Mouse (Mus musculus): ENCODE data around the gene Adgrf1. TPM values are rescaled to one million over a fixed set of nuclear protein-coding genes. Genes with fewer than 3 reads are reported as not detected.

The Adgrf1 gene
- polyA plus RNA-seq, 1 experiment from 2014 or later, result not detected

GRCm38 (mm10) chr17:43277223-43277622 lies 7.1 kb downstream of the Adgrf1 start:
- Histone ChIP-seq H3K27me3 (ENCODE audit: poor library complexity, severe bottlenecking) (no peaks in the 10 kb centered on the region), H3K9me3 (no peaks in the 10 kb centered on the region), H3K36me3 (replicated peaks) (no peaks in the 10 kb centered on the region), H3K4me3 (no peak overlapping the region), H3K4me1 (no peaks in the 10 kb centered on the region), H3K27ac (no peak overlapping the region)
- no peak for DNase-seq (ENCODE audit: extremely low spot score, low spot score)
- 85% methylated on average over 4 of the region's 4 CpGs for WGBS

DNA sequence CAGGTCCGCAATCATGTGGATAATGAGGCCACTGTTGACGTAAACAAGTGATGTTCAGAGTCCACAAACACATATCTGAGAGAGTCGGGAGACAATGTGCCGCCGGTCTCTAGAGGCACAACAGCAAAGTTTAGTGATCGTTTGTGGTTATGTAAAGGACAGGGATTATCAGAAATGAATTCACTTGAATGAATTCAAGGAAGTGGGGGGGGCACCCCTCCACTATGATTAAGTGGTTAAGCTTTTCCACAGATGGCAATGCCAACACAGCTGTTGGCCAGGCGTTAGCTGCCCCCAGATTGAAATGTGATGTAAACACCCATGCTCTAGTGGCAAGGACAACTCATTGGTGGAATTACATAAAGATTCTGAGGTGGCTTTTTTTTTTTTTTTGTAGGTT lies 9.5 kb downstream of the Adgrf1 start:
- Histone ChIP-seq H3K4me3 (no peak overlapping the region), H3K4me1 (no peaks in the 10 kb centered on the region), H3K27me3 (ENCODE audit: poor library complexity, severe bottlenecking) (no peaks in the 10 kb centered on the region), H3K27ac (no peak overlapping the region), H3K9me3 (no peaks in the 10 kb centered on the region), H3K36me3 (replicated peaks) (no peaks in the 10 kb centered on the region)
- DNase-seq (ENCODE audit: extremely low spot score, low spot score), result no peak
- 90% methylated on average over 7 of the region's 7 CpGs for WGBS

- DNase-seq (ENCODE audit: extremely low spot score, low spot score), result no peak
- no peaks in the 10 kb centered on the region for H3K36me3 ChIP-seq (replicated peaks)
- no peaks in the 10 kb centered on the region for H3K4me1 ChIP-seq
- 90% methylated on average over 4 of the region's 4 CpGs for WGBS
- no peaks in the 10 kb centered on the region for H3K9me3 ChIP-seq
- H3K4me3 ChIP-seq, result no peak overlapping the region
- no peaks in the 10 kb centered on the region for H3K27me3 ChIP-seq (ENCODE audit: poor library complexity, severe bottlenecking)
- H3K27ac ChIP-seq, result no peak overlapping the region
Measured at GRCm38 (mm10) chr17:43282353-43282752, 12.2 kb downstream of the Adgrf1 start.

- no peak overlapping the region for H3K4me3 ChIP-seq
- no peaks in the 10 kb centered on the region for H3K4me1 ChIP-seq
- no peaks in the 10 kb centered on the region for H3K27me3 ChIP-seq (ENCODE audit: poor library complexity, severe bottlenecking)
- no peak for DNase-seq (ENCODE audit: extremely low spot score, low spot score)
- no peaks in the 10 kb centered on the region for H3K36me3 ChIP-seq (replicated peaks)
- 82% methylated on average over 5 of the region's 5 CpGs for WGBS
- no peak overlapping the region for H3K27ac ChIP-seq
- H3K9me3 ChIP-seq, result no peaks in the 10 kb centered on the region
Measured at GRCm38 (mm10) chr17:43282828-43283227, 12.7 kb downstream of the Adgrf1 start.

DNA sequence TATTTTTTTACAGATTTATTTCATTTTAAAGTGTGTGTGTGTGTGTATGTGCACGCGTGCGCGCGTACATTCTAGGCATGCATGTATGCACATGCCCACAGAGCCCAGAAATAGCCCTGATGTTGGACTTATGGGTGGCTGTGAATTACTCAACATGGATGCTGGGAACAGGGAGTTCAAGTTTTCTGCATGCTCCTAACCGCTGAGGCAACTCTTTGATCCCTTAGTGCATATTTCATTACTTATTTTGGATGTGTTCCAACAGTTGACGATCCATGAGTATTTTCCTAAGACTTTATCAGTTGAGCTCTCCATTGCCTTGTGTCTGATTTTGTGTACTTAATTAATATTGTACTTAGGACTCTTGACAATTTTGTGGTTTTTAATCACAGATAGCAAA lies 29.4 kb downstream of the Adgrf1 start:
- no peak overlapping the region for H3K4me3 ChIP-seq
- H3K27me3 ChIP-seq (ENCODE audit: poor library complexity, severe bottlenecking), result no peaks in the 10 kb centered on the region
- H3K4me1 ChIP-seq, result no peaks in the 10 kb centered on the region
- no peak overlapping the region for H3K27ac ChIP-seq
- WGBS, result 98% methylated on average over 7 of the region's 7 CpGs
- no peaks in the 10 kb centered on the region for H3K36me3 ChIP-seq (replicated peaks)
- DNase-seq (ENCODE audit: extremely low spot score, low spot score), result no peak
- H3K9me3 ChIP-seq, result no peaks in the 10 kb centered on the region

GRCm38 (mm10) chr17:43325986-43326671 lies 56.0 kb downstream of the Adgrf1 start:
- WGBS, result 50% methylated on average over 7 of the region's 7 CpGs
- no peaks in the 10 kb centered on the region for H3K27me3 ChIP-seq (ENCODE audit: poor library complexity, severe bottlenecking)
- H3K36me3 ChIP-seq (replicated peaks), result no peaks in the 10 kb centered on the region
- peak overlapping the region; percentile 89 for H3K27ac ChIP-seq
- peak overlapping the region; percentile 53 for H3K4me3 ChIP-seq
- peaks cover 20% of the 10 kb centered on the region for H3K4me1 ChIP-seq
- 0 out of 2 replicates have a peak, but pooled peaks cover 3% of the 10 kb centered on the region for H3K9me3 ChIP-seq
- no peak for DNase-seq (ENCODE audit: extremely low spot score, low spot score)

GRCm38 (mm10) chr17:43326726-43327700 lies 56.9 kb downstream of the Adgrf1 start:
- WGBS, result 6% methylated on average over 29 of the region's 29 CpGs
- Histone ChIP-seq H3K36me3 (replicated peaks) (no peaks in the 10 kb centered on the region), H3K4me3 (peak overlapping the region; percentile 53), H3K27me3 (ENCODE audit: poor library complexity, severe bottlenecking) (no peaks in the 10 kb centered on the region), H3K27ac (peak overlapping the region; percentile 89), H3K9me3 (0 out of 2 replicates have a peak, but pooled peaks cover 3% of the 10 kb centered on the region), H3K4me1 (peaks cover 20% of the 10 kb centered on the region)
- peak; percentile 81 for DNase-seq (ENCODE audit: extremely low spot score, low spot score)

DNA sequence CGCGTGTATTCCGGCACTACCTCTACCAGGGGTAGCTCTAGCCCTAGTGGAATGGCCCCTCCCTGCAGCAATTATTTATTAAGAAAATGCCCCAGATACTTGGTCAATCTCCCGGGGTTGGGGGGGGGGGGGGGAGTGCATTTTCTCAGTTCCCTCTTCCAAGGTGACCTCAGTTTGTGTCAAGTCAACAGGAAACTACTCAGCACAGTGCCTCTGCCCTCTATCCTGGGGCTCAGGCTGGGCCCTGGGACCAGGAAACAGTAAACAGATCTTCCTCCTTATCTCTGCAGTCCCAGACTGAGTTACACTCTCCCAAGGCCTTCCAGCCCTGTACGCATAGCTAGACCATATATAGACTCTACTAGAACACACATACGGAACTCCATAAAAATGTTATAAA lies 57.7 kb downstream of the Adgrf1 start:
- H3K4me3 ChIP-seq, result no peak overlapping the region
- no peaks in the 10 kb centered on the region for H3K27me3 ChIP-seq (ENCODE audit: poor library complexity, severe bottlenecking)
- no peak for DNase-seq (ENCODE audit: extremely low spot score, low spot score)
- 0 out of 2 replicates have a peak, but pooled peaks cover 3% of the 10 kb centered on the region for H3K9me3 ChIP-seq
- no peaks in the 10 kb centered on the region for H3K36me3 ChIP-seq (replicated peaks)
- peak overlapping the region; percentile 89 for H3K27ac ChIP-seq
- peaks cover 28% of the 10 kb centered on the region for H3K4me1 ChIP-seq
- 71% methylated on average over 6 of the region's 6 CpGs for WGBS

GRCm38 (mm10) chr17:43329216-43329615 lies 59.1 kb downstream of the Adgrf1 start:
- Histone ChIP-seq H3K9me3 (no peaks in the 10 kb centered on the region), H3K36me3 (replicated peaks) (no peaks in the 10 kb centered on the region), H3K4me3 (no peak overlapping the region), H3K4me1 (peaks cover 30% of the 10 kb centered on the region), H3K27ac (no peak overlapping the region), H3K27me3 (ENCODE audit: poor library complexity, severe bottlenecking) (no peaks in the 10 kb centered on the region)
- no peak for DNase-seq (ENCODE audit: extremely low spot score, low spot score)
- WGBS, result 88% methylated on average over 4 of the region's 4 CpGs

GRCm38 (mm10) chr17:43329761-43330183 lies 59.6 kb downstream of the Adgrf1 start:
- WGBS, result 87% methylated on average over 7 of the region's 7 CpGs

DNA sequence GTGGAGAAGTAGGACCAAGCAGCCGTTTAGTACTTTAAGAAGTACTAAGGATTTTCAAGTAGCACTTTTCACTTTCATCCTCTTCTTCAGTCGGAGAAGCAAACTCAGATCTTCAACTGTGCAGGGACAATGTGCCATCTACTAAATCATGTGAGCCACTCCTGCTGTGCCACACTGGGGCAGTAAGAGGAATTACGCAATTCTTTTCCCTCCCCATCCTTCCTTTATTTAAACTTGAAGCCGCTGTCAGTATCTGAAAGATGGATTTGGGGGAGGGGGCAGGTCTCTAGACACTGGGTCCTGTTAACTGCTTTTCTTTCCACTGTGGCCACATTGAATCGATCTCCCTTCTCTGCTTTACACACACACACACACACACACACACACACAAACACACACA lies 62.6 kb downstream of the Adgrf1 start:
- Histone ChIP-seq H3K27ac (no peak overlapping the region), H3K4me1 (peaks cover 11% of the 10 kb centered on the region), H3K36me3 (replicated peaks) (no peaks in the 10 kb centered on the region), H3K27me3 (ENCODE audit: poor library complexity, severe bottlenecking) (no peaks in the 10 kb centered on the region), H3K4me3 (no peak overlapping the region), H3K9me3 (no peaks in the 10 kb centered on the region)
- whole genome bisulfite sequencing, result 59% methylated on average over 5 of the region's 5 CpGs
- DNase-seq (ENCODE audit: extremely low spot score, low spot score), result no peak

More at GRCm38 (mm10) chr17:43329761-43330183, 59.6 kb downstream of the Adgrf1 start:
- no peaks in the 10 kb centered on the region for H3K9me3 ChIP-seq
- no peak overlapping the region for H3K4me3 ChIP-seq
- H3K4me1 ChIP-seq, result peaks cover 30% of the 10 kb centered on the region
- no peak overlapping the region; the same call in 1 of the 2 replicates for H3K27ac ChIP-seq
- DNase-seq (ENCODE audit: extremely low spot score, low spot score), result no peak
- no peaks in the 10 kb centered on the region for H3K36me3 ChIP-seq (replicated peaks)
- no peaks in the 10 kb centered on the region for H3K27me3 ChIP-seq (ENCODE audit: poor library complexity, severe bottlenecking)

DNA sequence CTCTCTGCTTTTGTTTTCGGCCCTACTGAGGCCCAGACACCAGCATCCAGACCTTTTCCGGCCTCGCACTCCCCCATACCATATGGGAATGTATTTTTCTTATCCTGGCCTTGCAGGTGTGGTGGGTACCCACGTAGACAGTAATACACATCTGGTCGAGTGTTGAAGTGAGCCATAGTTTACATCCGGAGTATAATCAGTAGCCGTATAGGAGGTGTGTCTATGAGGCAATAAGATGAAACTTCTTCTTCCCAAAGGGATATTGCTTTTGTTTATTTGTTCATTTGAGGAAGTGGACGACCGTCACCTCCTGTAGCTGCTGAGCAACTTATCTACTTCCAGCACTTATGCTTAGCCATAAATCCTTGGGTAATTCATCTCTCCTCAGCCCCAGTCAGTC lies 63.9 kb downstream of the Adgrf1 start:
- H3K4me3 ChIP-seq, result no peak overlapping the region
- peaks cover 10% of the 10 kb centered on the region for H3K4me1 ChIP-seq
- no peaks in the 10 kb centered on the region for H3K36me3 ChIP-seq (replicated peaks)
- WGBS, result 85% methylated on average over 9 of the region's 9 CpGs
- H3K27me3 ChIP-seq (ENCODE audit: poor library complexity, severe bottlenecking), result no peaks in the 10 kb centered on the region
- H3K27ac ChIP-seq, result no peak overlapping the region
- no peaks in the 10 kb centered on the region for H3K9me3 ChIP-seq
- DNase-seq (ENCODE audit: extremely low spot score, low spot score), result no peak

- Histone ChIP-seq H3K4me1 (peaks cover 4% of the 10 kb centered on the region), H3K27ac (no peak overlapping the region), H3K36me3 (replicated peaks) (no peaks in the 10 kb centered on the region), H3K4me3 (no peak overlapping the region), H3K27me3 (ENCODE audit: poor library complexity, severe bottlenecking) (no peaks in the 10 kb centered on the region), H3K9me3 (no peaks in the 10 kb centered on the region)
- DNase-seq (ENCODE audit: extremely low spot score, low spot score), result no peak
- WGBS, result 77% methylated on average over 2 of the region's 2 CpGs
Measured at GRCm38 (mm10) chr17:43337643-43338042, 67.5 kb downstream of the Adgrf1 start.
